Mouse (Mus musculus) cortical plate, adult 2 months (tissue): ENCODE measurements around the gene Olfr1012. TPM values are rescaled to one million over a fixed set of nuclear protein-coding genes. Genes with fewer than 3 reads are reported as not detected.

Experiments used
- H3K27ac ChIP-seq: fragments of 200-500 bp; 2 replicates; pipeline ENCODE4 v1.5.1; 2012; ENCODE audit warnings: low read length, control low read depth, inconsistent platforms; ENCODE audit not compliant: insufficient read depth
- H3K4me1 ChIP-seq: fragments of 200-500 bp; 2 replicates; pipeline ENCODE4 v1.6.1; 2011; ENCODE audit warnings: low read length; ENCODE audit not compliant: control insufficient read depth, insufficient read depth
- H3K4me3 ChIP-seq: fragments of 200-500 bp; 2 replicates; pipeline ENCODE4 v1.5.1; 2011; ENCODE audit warnings: mild to moderate bottlenecking, low read length, control low read depth; ENCODE audit not compliant: insufficient read depth
- CTCF ChIP-seq: fragments of 200-500 bp; IDR thresholded peaks from 2 replicates; pipeline ENCODE4 v1.5.1; 2011; ENCODE audit warnings: mild to moderate bottlenecking, control low read depth, low read length; ENCODE audit not compliant: insufficient read depth; ENCODE audit errors: extremely low read depth
- POLR2A ChIP-seq: fragments of 200-500 bp; IDR thresholded peaks from 2 replicates; pipeline ENCODE4 v1.6.1; 2011; ENCODE audit warnings: mild to moderate bottlenecking, low read length, control low read depth; ENCODE audit not compliant: insufficient read depth; ENCODE audit errors: extremely low read depth
- polyA plus RNA-seq: library from polyadenylated mRNA; depleted of rRNA; stranded (reverse); fragments of >200 nt; gene quantifications from 2 replicates; pipeline ENCODE4 v1.2.3, GENCODE M21; 2012; rRNA removed

Gene Olfr1012
- polyA plus RNA-seq: not detected in 2 replicates

DNA sequence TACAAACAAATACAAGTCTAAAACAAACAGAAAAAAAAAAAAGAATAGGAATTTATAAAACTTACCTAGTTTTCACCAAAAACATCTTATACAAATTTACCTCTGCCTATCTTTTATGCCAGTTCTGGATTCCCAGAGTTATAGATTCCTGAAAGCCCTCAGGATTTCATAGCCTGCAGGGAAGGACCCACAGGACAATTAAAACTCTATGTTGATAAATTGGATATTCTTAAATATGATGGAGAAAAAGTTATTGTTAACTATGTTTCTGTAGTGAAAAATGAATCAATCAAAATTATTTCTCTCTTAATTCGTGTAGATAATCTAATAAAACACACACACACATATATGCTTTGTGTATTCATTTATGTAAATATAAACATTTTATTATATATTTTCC is at the start of gene Olfr1012:
TSS of gene Olfr1012 (minus strand) at position 101 of the 400 bp plus-strand sequence.
- TF ChIP-seq POLR2A: no peak
- no peak within 1 kb of the TSS for H3K27ac ChIP-seq
- no peaks in the 10 kb centered on the region for H3K4me1 ChIP-seq

GRCm38 (mm10) chr2:85804501-85804900 is 41.9 kb upstream of the Olfr1012 start:
- TF ChIP-seq CTCF: no peak
- H3K27ac ChIP-seq: no peak overlapping the region
- H3K4me1 ChIP-seq: no peaks in the 10 kb centered on the region
- H3K4me3 ChIP-seq: no peak overlapping the region

More for the DNA sequence above, at the start of gene Olfr1012:
- no peak within 1 kb of the TSS for H3K4me3 ChIP-seq

DNA sequence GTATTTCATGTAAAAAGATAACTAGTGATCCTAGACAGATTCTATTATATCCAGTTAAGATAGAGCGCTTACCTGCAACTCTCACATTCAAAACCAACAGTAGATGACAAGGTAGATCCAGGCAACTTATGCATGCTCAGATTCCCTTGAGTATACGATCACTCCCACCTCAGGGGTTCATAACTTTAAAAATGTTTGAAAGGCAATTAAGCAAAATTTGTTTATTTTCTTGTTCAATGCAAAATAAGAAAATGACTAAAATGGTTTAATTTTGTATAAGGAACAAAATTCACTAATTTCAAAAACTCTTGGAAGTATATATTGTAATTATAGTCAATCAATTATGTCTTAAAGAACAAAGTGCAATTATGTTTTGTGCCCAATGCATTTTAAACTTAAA is 39.9 kb upstream of the Olfr1012 start, which contains the start of gene Olfr1016:
TSS of gene Olfr1016 (minus strand) at position 101 of the 400 bp plus-strand sequence.
- no peak within 1 kb of the TSS for H3K4me3 ChIP-seq
- no peaks in the 10 kb centered on the region for H3K4me1 ChIP-seq
- TF ChIP-seq POLR2A: no peak
- no peak for TF ChIP-seq CTCF
- H3K27ac ChIP-seq: no peak within 1 kb of the TSS

DNA sequence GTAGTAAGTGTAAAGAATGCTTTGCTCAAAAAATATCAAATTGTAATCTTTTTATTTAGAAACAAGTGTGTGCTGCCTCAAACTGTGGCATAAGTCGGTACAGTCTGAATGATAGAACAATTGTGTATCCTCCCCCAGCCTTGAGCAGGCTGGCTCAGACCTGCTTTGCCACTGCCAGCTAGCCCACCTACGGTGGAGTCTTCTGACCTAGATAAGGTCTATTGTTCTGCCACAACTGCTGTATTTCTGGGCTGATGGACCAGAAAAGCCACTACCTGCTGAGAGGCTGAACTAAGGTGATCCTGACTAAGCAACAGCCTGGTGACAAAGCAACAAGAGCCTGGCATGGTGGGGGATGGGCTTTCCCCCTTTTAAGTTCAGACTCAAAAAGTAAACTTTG is 29.8 kb upstream of the Olfr1012 start:
- Histone ChIP-seq H3K27ac (no peak overlapping the region), H3K4me1 (no peaks in the 10 kb centered on the region), H3K4me3 (no peak overlapping the region)
- TF ChIP-seq POLR2A (no peak), CTCF (no peak)

GRCm38 (mm10) chr2:85781717-85782116 is 19.2 kb upstream of the Olfr1012 start, which contains the start of gene Olfr1015:
Olfr1015 (plus strand) TSS chr2:85782017.
- H3K4me3 ChIP-seq: no peak within 1 kb of the TSS
- H3K27ac ChIP-seq: no peak within 1 kb of the TSS
- no peaks in the 10 kb centered on the region for H3K4me1 ChIP-seq
- TF ChIP-seq CTCF (no peak), POLR2A (no peak)

DNA sequence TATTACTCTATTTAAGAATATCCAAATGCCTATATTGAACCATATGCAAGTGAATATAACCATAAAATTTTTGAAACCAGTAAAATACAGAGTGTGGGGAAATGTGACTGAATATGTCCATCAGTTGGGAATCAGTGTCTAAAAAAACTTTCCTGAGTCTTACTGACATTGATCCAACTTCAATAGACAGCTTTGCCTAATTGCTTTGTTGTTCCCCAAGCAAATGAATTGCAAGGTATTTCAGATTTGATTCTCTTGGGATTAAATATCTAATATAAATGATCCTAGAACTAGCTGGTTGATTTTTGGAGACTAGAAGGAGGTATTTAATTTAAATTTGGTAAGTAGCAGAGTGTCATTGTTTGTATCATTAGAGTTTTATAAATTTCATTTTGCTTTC is 9.8 kb upstream of the Olfr1012 start, which contains the start of gene Olfr1014:
TSS of gene Olfr1014 (plus strand) at position 301 of the 400 bp plus-strand sequence.
- TF ChIP-seq POLR2A (no peak), CTCF (no peak)
- no peaks in the 10 kb centered on the region for H3K4me1 ChIP-seq
- H3K27ac ChIP-seq: no peak within 1 kb of the TSS

DNA sequence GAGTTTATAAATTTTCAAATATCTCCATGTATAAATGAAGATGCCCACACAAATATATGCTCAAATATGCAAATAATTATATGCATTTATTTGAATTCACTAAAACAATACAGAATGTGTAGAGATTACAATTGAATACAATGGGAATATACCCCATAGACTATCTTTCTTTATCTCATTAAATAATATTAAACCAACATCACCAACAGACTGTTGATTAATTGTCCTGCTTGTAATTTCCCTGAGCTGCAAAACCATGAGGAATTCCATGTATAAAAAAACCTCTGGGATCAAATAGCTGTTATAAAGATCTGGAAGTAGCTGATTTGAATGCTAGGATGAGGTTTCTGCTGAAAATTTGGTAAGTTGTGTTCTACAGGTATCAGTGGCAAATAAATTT is 4.2 kb upstream of the Olfr1012 start, which contains the start of gene Olfr1013:
TSS of gene Olfr1013 (plus strand) at position 301 of the 400 bp plus-strand sequence.
- no peaks in the 10 kb centered on the region for H3K4me1 ChIP-seq
- TF ChIP-seq POLR2A (no peak), CTCF (no peak)
- no peak within 1 kb of the TSS for H3K27ac ChIP-seq
- no peak within 1 kb of the TSS for H3K4me3 ChIP-seq

More for the DNA sequence above, 9.8 kb upstream of the Olfr1012 start, which contains the start of gene Olfr1014:
- no peak within 1 kb of the TSS for H3K4me3 ChIP-seq

DNA sequence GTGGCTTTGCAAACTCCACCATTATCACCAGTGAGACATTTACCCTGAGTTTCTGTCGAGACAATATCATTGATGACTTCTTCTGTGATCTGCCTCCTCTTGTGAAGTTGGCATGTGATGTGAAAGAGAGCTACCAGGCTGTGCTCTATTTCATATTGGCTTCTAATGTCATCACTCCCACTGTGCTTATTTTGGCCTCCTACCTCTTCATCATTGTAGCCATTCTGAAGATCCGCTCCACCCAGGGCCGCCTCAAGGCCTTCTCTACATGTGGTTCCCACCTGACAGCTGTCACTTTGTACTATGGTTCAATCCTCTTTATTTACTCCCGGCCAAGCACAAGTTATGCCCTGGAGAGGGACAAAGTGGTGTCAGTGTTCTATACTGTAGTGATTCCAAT is 8.7 kb downstream of the Olfr1012 start:
- Histone ChIP-seq H3K4me1 (no peaks in the 10 kb centered on the region), H3K27ac (no peak overlapping the region), H3K4me3 (no peak overlapping the region)
- TF ChIP-seq POLR2A: no peak
- TF ChIP-seq CTCF: no peak

DNA sequence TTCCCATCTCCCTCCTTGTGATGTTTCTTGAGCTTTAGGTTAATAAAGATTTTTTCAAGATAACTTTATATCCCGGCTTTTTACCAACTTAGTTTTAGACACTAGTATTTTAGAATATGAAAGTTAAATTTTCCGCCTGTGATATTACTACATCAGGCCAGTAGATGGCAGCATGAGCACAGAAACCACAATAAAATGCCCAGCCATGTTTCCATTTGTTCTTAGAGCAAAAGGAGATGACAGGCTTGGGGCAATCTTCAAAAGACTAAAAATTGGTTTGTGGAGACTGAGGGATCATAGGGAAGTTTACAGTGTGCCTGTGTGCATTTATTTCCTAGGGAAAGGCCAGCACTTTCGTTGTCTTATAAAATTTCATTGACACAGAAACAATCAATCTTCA is 36.8 kb downstream of the Olfr1012 start:
- Histone ChIP-seq H3K4me3 (no peak overlapping the region), H3K27ac (no peak overlapping the region), H3K4me1 (no peaks in the 10 kb centered on the region)
- no peak for TF ChIP-seq POLR2A
- peak; percentile 37; the same call in 1 of the 2 replicates for TF ChIP-seq CTCF

DNA sequence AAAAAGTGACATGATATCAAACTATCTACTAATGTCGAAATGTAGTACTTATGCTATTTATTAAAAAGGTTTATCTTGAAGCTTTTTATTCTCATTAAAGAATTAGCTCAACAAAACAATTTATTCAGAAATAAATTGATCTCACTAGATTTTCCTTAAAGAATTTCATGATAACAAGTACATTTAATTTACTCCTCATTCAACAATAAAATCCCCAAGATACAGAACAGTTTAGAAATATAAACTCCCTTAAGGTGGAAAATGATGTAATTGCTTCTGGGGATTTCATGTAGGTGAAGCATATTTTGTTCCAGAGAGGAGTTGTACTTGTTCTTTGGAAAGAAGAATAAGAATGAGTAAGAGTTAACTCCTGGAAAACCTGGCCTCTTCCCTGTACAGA is 47.4 kb downstream of the Olfr1012 start, which contains the start of gene Olfr1009:
TSS of gene Olfr1009 (plus strand) at position 301 of the 400 bp plus-strand sequence.
- no peak within 1 kb of the TSS for H3K27ac ChIP-seq
- H3K4me3 ChIP-seq: no peak within 1 kb of the TSS
- TF ChIP-seq CTCF (no peak), POLR2A (no peak)
- no peaks in the 10 kb centered on the region for H3K4me1 ChIP-seq
